Mouse (Mus musculus): ENCODE data around the gene Lin9. TPM values are rescaled to one million over a fixed set of nuclear protein-coding genes. Genes with fewer than 3 reads are reported as not detected.

Gene Lin9
- polyA plus RNA-seq, 1 experiment from 2014 or later: 15.8 TPM

GRCm38 (mm10) chr1:180707813-180708212, 66.9 kb downstream of the Lin9 start:
- H3K4me3 ChIP-seq (replicated peaks): no peak overlapping the region

GRCm38 (mm10) chr1:180708935-180709776, 68.2 kb downstream of the Lin9 start:
- WGBS: 72% methylated on average over 14 of the region's 14 CpGs
- H3K27ac ChIP-seq (replicated peaks): no peak overlapping the region
- H3K27me3 ChIP-seq: no peaks in the 10 kb centered on the region
- H3K9me3 ChIP-seq (replicated peaks): no peaks in the 10 kb centered on the region
- no peaks in the 10 kb centered on the region for H3K36me3 ChIP-seq
- no peaks in the 10 kb centered on the region for H3K4me1 ChIP-seq
- no peak overlapping the region for H3K4me3 ChIP-seq (replicated peaks)
- no peak overlapping the region for H3K4me2 ChIP-seq (replicated peaks)
- no peak for ATAC-seq (ENCODE audit: insufficient number of reproducible peaks, low FRiP score, low TSS enrichment, low read depth)
- H3K9ac ChIP-seq: no peak overlapping the region

More at GRCm38 (mm10) chr1:180707813-180708212, 66.9 kb downstream of the Lin9 start:
- Histone ChIP-seq H3K4me1 (no peaks in the 10 kb centered on the region), H3K9ac (no peak overlapping the region), H3K27me3 (no peaks in the 10 kb centered on the region), H3K9me3 (replicated peaks) (no peaks in the 10 kb centered on the region), H3K27ac (replicated peaks) (no peak overlapping the region), H3K36me3 (no peaks in the 10 kb centered on the region), H3K4me2 (replicated peaks) (no peak overlapping the region)
- WGBS: 71% methylated on average over 3 of the region's 3 CpGs
- ATAC-seq (ENCODE audit: insufficient number of reproducible peaks, low FRiP score, low TSS enrichment, low read depth): no peak

DNA sequence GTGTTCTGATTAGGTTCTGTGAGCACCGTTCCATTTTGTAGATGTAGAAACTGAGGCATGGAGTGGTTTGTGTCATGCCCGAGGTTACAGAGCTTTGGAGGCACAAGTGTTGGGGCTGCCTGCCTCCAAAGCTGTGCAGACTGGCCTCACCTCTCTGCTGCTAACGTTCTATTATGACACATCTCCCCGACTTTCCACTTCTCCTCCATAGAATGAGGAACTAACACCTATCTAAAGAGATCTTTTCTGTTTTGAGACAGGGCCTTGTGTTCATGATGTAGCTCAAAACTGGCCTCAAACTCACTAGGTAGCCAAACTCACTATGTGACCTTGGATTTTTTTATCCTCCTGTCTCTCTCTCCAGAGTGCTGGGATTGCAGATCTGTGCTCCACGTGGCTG, 77.8 kb downstream of the Lin9 start:
- no peak overlapping the region for H3K4me2 ChIP-seq (replicated peaks)
- 76% methylated on average over 5 of the region's 5 CpGs for WGBS
- H3K27me3 ChIP-seq: no peaks in the 10 kb centered on the region
- ATAC-seq (ENCODE audit: insufficient number of reproducible peaks, low FRiP score, low TSS enrichment, low read depth): no peak
- no peak overlapping the region for H3K9ac ChIP-seq
- no peaks in the 10 kb centered on the region for H3K9me3 ChIP-seq (replicated peaks)
- no peak overlapping the region for H3K27ac ChIP-seq (replicated peaks)
- no peaks in the 10 kb centered on the region for H3K4me1 ChIP-seq
- H3K36me3 ChIP-seq: no peaks in the 10 kb centered on the region
- H3K4me3 ChIP-seq (replicated peaks): no peak overlapping the region

DNA sequence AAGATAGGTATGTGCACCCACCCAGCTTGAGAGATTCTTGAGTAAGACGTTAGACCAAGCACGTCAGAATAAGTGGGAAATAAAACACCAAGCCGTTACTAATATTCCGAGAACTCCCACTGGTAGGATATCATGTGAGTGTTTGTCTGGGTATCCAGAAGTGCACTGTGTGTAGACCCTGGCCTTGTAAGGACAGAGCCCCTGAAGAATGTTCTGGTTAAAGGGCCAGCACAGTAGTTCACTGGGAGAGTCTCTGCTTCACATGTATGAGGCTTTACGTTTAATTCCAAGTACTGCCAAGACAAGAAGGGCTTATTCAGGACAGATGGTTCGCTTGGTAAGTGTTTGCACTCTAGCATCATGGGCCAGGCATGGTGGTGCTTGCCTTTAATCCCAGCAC, 78.5 kb downstream of the Lin9 start:
- Histone ChIP-seq H3K4me2 (replicated peaks) (no peak overlapping the region), H3K9me3 (replicated peaks) (no peaks in the 10 kb centered on the region), H3K27me3 (no peaks in the 10 kb centered on the region), H3K27ac (replicated peaks) (no peak overlapping the region), H3K36me3 (no peaks in the 10 kb centered on the region), H3K4me3 (replicated peaks) (no peak overlapping the region), H3K4me1 (no peaks in the 10 kb centered on the region), H3K9ac (no peak overlapping the region)
- 77% methylated on average over 6 of the region's 6 CpGs for WGBS
- no peak for ATAC-seq (ENCODE audit: insufficient number of reproducible peaks, low FRiP score, low TSS enrichment, low read depth)

GRCm38 (mm10) chr1:180719951-180720689, 79.2 kb downstream of the Lin9 start:
- no peak overlapping the region for H3K9ac ChIP-seq
- H3K36me3 ChIP-seq: no peaks in the 10 kb centered on the region
- H3K9me3 ChIP-seq (replicated peaks): no peaks in the 10 kb centered on the region
- no peak overlapping the region for H3K4me2 ChIP-seq (replicated peaks)
- no peak for ATAC-seq (ENCODE audit: insufficient number of reproducible peaks, low FRiP score, low TSS enrichment, low read depth)
- H3K4me1 ChIP-seq: no peaks in the 10 kb centered on the region
- no peak overlapping the region for H3K27ac ChIP-seq (replicated peaks)
- WGBS: 42% methylated on average over 5 of the region's 5 CpGs
- no peaks in the 10 kb centered on the region for H3K27me3 ChIP-seq
- no peak overlapping the region for H3K4me3 ChIP-seq (replicated peaks)

DNA sequence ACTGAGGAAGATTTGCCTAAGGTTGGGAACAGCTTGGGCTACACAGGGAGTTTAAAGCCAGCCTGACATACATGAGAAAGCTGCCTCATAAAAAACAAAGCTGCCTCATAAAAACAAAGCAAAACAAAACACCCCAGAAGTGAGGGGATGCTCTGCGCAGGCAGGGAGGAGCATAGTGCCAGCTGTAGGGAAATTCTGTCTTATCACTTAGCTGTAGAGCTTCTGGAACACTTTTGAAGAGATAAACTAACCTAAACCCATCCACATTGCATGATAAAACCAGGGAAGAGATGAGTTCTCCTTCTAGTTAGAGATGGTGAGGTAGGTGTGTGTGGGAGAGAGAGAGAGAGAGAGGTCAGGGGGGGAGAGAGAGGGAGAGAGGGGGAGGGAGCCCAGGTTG, 81.7 kb downstream of the Lin9 start:
- no peaks in the 10 kb centered on the region for H3K27me3 ChIP-seq
- H3K4me1 ChIP-seq: peaks cover 7% of the 10 kb centered on the region
- H3K9ac ChIP-seq: no peak overlapping the region
- H3K4me2 ChIP-seq (replicated peaks): no peak overlapping the region
- no peak overlapping the region for H3K4me3 ChIP-seq (replicated peaks)
- H3K27ac ChIP-seq (replicated peaks): no peak overlapping the region
- H3K9me3 ChIP-seq (replicated peaks): no peaks in the 10 kb centered on the region
- 69% methylated on average over 1 of the region's 1 CpGs for WGBS
- no peak for ATAC-seq (ENCODE audit: insufficient number of reproducible peaks, low FRiP score, low TSS enrichment, low read depth)
- H3K36me3 ChIP-seq: no peaks in the 10 kb centered on the region

GRCm38 (mm10) chr1:180723701-180724238, 82.8 kb downstream of the Lin9 start:
- no peaks in the 10 kb centered on the region for H3K36me3 ChIP-seq
- no peaks in the 10 kb centered on the region for H3K9me3 ChIP-seq (replicated peaks)
- H3K4me2 ChIP-seq (replicated peaks): no peak overlapping the region
- H3K4me3 ChIP-seq (replicated peaks): no peak overlapping the region
- WGBS: 63% methylated on average over 1 of the region's 1 CpGs
- H3K9ac ChIP-seq: no peak overlapping the region
- H3K27ac ChIP-seq (replicated peaks): no peak overlapping the region
- no peaks in the 10 kb centered on the region for H3K27me3 ChIP-seq
- ATAC-seq (ENCODE audit: insufficient number of reproducible peaks, low FRiP score, low TSS enrichment, low read depth): no peak
- peaks cover 17% of the 10 kb centered on the region for H3K4me1 ChIP-seq

- ATAC-seq (ENCODE audit: insufficient number of reproducible peaks, low FRiP score, low TSS enrichment, low read depth): peak; percentile 92
- Histone ChIP-seq H3K9me3 (replicated peaks) (no peaks in the 10 kb centered on the region), H3K27ac (replicated peaks) (peak within 1 kb of the TSS; percentile 93), H3K4me1 (peaks cover 19% of the 10 kb centered on the region), H3K36me3 (no peaks in the 10 kb centered on the region), H3K4me3 (replicated peaks) (peak within 1 kb of the TSS; percentile 99), H3K9ac (peak within 1 kb of the TSS; percentile 98), H3K4me2 (replicated peaks) (peak within 1 kb of the TSS; percentile 73), H3K27me3 (no peaks in the 10 kb centered on the region)
- under 1% methylated on average over 52 of the region's 52 CpGs for WGBS
Measured at GRCm38 (mm10) chr1:180725704-180726179, 84.8 kb downstream of the Lin9 start, which contains the start of gene Acbd3. Acbd3 (plus strand) TSS chr1:180726043.

GRCm38 (mm10) chr1:180726183-180726582, 85.2 kb downstream of the Lin9 start:
- H3K9me3 ChIP-seq (replicated peaks): no peaks in the 10 kb centered on the region
- peak overlapping the region; percentile 98 for H3K9ac ChIP-seq
- peak overlapping the region; percentile 99 for H3K4me3 ChIP-seq (replicated peaks)
- H3K27ac ChIP-seq (replicated peaks): peak overlapping the region; percentile 93
- under 1% methylated on average over 42 of the region's 42 CpGs for WGBS
- ATAC-seq (ENCODE audit: insufficient number of reproducible peaks, low FRiP score, low TSS enrichment, low read depth): no peak; the same call in 1 of the 2 replicates
- no peaks in the 10 kb centered on the region for H3K36me3 ChIP-seq
- peaks cover 19% of the 10 kb centered on the region for H3K4me1 ChIP-seq
- H3K27me3 ChIP-seq: no peaks in the 10 kb centered on the region
- peak overlapping the region; percentile 73 for H3K4me2 ChIP-seq (replicated peaks)

- 86% methylated on average over 3 of the region's 3 CpGs for WGBS
- Histone ChIP-seq H3K4me2 (replicated peaks) (no peak overlapping the region), H3K27ac (replicated peaks) (no peak overlapping the region), H3K4me1 (peaks cover 19% of the 10 kb centered on the region), H3K36me3 (peaks cover 4% of the 10 kb centered on the region), H3K4me3 (replicated peaks) (no peak overlapping the region), H3K9ac (no peak overlapping the region), H3K27me3 (no peaks in the 10 kb centered on the region), H3K9me3 (replicated peaks) (no peaks in the 10 kb centered on the region)
- no peak for ATAC-seq (ENCODE audit: insufficient number of reproducible peaks, low FRiP score, low TSS enrichment, low read depth)
Measured at GRCm38 (mm10) chr1:180729231-180729630, 88.3 kb downstream of the Lin9 start.
